Mouse (Mus musculus): ENCODE measurements around the gene Plekhg4. TPM values are rescaled to one million over a fixed set of nuclear protein-coding genes. Genes with fewer than 3 reads are reported as not detected.

The Plekhg4 gene
- total and polyA plus RNA-seq, 3 experiments = 0.44 to 1.1 (median 0.54) TPM

DNA sequence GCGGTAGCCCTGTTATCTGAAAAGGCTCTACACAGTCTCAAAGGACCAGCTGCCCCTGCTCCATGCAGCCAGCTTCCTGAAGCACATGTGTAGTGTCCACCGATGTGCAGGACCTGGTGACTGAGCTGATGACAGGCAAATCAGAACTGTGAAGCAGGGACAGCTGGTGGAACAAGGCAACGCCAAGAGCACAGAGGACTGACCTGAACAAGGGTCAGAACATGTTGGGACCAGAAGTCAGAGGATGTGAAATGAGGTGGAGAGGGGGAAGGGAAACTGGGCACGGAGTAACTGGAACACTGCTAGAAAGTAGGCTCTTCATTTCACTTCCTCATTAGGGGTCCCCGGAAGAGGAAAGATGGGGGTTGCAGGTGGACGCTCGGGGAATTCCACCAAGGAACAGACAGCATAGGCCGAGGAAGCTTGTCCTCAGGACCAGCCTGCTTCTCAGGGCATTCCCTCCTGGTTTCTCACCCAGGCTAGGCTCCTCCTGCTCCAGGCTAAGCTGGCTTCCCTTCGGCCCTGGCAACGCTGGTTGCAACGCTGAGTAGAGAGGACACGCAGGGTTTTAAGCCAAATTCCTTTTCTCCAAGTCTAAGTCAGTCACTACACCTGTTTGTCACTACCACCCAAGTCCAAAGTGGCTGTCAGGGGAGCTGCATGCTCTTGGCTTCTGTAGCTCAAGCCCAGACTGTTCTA, 20.2 kb downstream of the Plekhg4 start (continued):
- peak; percentile 71 for TF ChIP-seq TCF12 (IDR thresholded peaks at IDR 0.05; ENCODE audit: low read depth, low read length)
- TF ChIP-seq JUN (IDR thresholded peaks at IDR 0.05; ENCODE audit: insufficient read depth, low read depth, low read length) = no peak
- TF ChIP-seq MAX (IDR thresholded peaks at IDR 0.05; ENCODE audit: low read length) = peak; percentile 82
- no peak for TF ChIP-seq CHD1 (IDR thresholded peaks at IDR 0.05; ENCODE audit: low read depth, low read length)
- TF ChIP-seq ZC3H11A (IDR thresholded peaks at IDR 0.05; ENCODE audit: low read depth, low read length) = no peak
- TF ChIP-seq SMC3 (IDR thresholded peaks at IDR 0.05; ENCODE audit: low read depth, low read length) = no peak
- TF ChIP-seq MXI1 (IDR thresholded peaks at IDR 0.05; ENCODE audit: low read depth, low read length) = 0 out of 2 replicates have a peak, but pooled peaks have one; percentile 46
- TF ChIP-seq CHD2 (IDR thresholded peaks at IDR 0.05; ENCODE audit: low read length) = peak; percentile 93
- no peak for TF ChIP-seq USF1 (IDR thresholded peaks at IDR 0.05; ENCODE audit: low read depth, low read length)

- dilution Hi-C loops (cut with MboI; ENCODE audit: extremely low pct_ligation_motif_present, extremely low pct_unique_long_range_greater_than_20kb, low sequenced_read_pairs) = no loop called here
- H3K4me3 ChIP-seq (replicated peaks in 1 of 3; ENCODE audit: low read depth in 2 of 3, low read length in 2 of 3, poor library complexity in 1 of 3) = no peak overlapping the region
- H3K27me3 ChIP-seq (replicated peaks) = no peaks in the 10 kb centered on the region
- peaks cover 24 to 49% of the 10 kb centered on the region in 2 experiments for H3K4me1 ChIP-seq (ENCODE audit: control insufficient read depth in 1 of 2, insufficient read depth in 2 of 2)
- no peak overlapping the region for H3K4me2 ChIP-seq (ENCODE audit: insufficient read depth, low read depth, poor library complexity, severe bottlenecking)
- no peak overlapping the region for H3K27ac ChIP-seq (ENCODE audit: insufficient read depth, low read depth)
- no peaks in the 10 kb centered on the region for H3K36me3 ChIP-seq (replicated peaks in 1 of 2; ENCODE audit: control insufficient read depth in 1 of 2, insufficient read depth in 1 of 2, low read length in 1 of 2)
- H3K79me2 ChIP-seq (replicated peaks; ENCODE audit: control insufficient read depth, extremely low read depth, insufficient read depth, poor library complexity, severe bottlenecking) = no peaks in the 10 kb centered on the region
- no peak overlapping the region for H3K9ac ChIP-seq (ENCODE audit: insufficient read depth, low read depth)
- peaks cover 3% of the 10 kb centered on the region for H3K9me3 ChIP-seq (replicated peaks; ENCODE audit: low read length)
- TF ChIP-seq CHD1 (IDR thresholded peaks at IDR 0.05; ENCODE audit: low read depth, low read length) = no peak
- TF ChIP-seq ZNF384 (IDR thresholded peaks at IDR 0.05; ENCODE audit: low read depth, low read length) = no peak
- TF ChIP-seq RCOR1 (conservative IDR thresholded peaks at IDR 0.05; ENCODE audit: low read depth, low read length) = no peak
- no peak for TF ChIP-seq RAD21 (IDR thresholded peaks at IDR 0.05; ENCODE audit: low read depth, low read length)
- TF ChIP-seq POLR2AphosphoS2 (IDR thresholded peaks at IDR 0.05; ENCODE audit: low read depth, low read length) = no peak
- TF ChIP-seq NRF1 (IDR thresholded peaks at IDR 0.05; ENCODE audit: low read depth, low read length) = no peak
- TF ChIP-seq HCFC1 (IDR thresholded peaks at IDR 0.05; ENCODE audit: low read depth, low read length) = no peak
- TF ChIP-seq SIN3A (IDR thresholded peaks at IDR 0.05; ENCODE audit: low read length) = no peak
- TF ChIP-seq ZKSCAN1 (IDR thresholded peaks at IDR 0.05; ENCODE audit: borderline replicate concordance, low read depth, low read length) = no peak
- no peak for TF ChIP-seq TBP (conservative IDR thresholded peaks at IDR 0.05; ENCODE audit: low read depth, low read length)
- no peak for TF ChIP-seq ZC3H11A (IDR thresholded peaks at IDR 0.05; ENCODE audit: low read depth, low read length)
- TF ChIP-seq KAT2A (IDR thresholded peaks at IDR 0.05; ENCODE audit: insufficient replicate concordance, low read length) = no peak
- DNase-seq (ENCODE audit: extremely low read depth) = no peak
- in situ Hi-C loops (cut with MboI; ENCODE audit: low pct_ligation_motif_present, low pct_unique_long_range_greater_than_20kb, low sequenced_read_pairs) = no loop called here
Observed at GRCm38 (mm10) chr8:105393915-105394314, 20.8 kb downstream of the Plekhg4 start.

All from CH12.LX (cell line).